Mouse (Mus musculus): ENCODE results near the gene D030056L22Rik. TPM values are rescaled to one million over a fixed set of nuclear protein-coding genes. Genes with fewer than 3 reads are reported as not detected.

D030056L22Rik gene
- 30.4 and 30.5 TPM in 2 replicates for polyA plus RNA-seq (2015; fragmentation: Nextera tagmentation; extraction: Ambion mirVana)

DNA sequence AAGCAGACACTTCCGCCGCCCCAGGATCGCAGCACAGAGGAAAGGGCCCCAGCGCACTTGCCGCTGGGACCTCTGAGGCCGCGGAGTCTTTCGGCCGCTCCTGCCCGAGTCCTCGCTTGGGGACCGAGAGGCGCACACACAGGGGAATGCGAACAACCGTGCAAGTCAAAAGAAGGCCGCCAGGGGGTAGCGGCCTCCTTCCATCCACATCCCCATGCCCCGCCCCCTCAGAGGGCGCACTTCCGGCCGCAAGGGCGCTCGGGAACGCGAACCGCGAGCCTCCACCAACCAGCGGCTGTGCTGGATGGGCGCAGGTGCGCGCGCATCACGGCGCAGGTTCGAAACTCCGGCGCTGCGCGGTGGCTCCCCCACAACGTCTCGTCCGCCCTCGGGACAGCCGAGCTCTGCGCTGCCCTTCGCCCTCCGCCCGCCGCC lies at the start of gene D030056L22Rik:
TSS of gene D030056L22Rik (plus strand) at position 328 of the 435 bp plus-strand sequence.
- Histone ChIP-seq H3K4me2 (replicated peaks; ENCODE audit: low read depth, low read length) (peak within 1 kb of the TSS; percentile 78), H3K4me1 (ENCODE audit: insufficient read depth, low read length) (peaks cover 21% of the 10 kb centered on the region), H3K27me3 (ENCODE audit: insufficient read depth, low read length) (no peaks in the 10 kb centered on the region), H3K27ac (ENCODE audit: low read length) (peak within 1 kb of the TSS; percentile 98), H3K9me3 (ENCODE audit: low read length) (no peaks in the 10 kb centered on the region), H3K36me3 (ENCODE audit: insufficient read depth, low read length) (no peaks in the 10 kb centered on the region), H3K4me3 (ENCODE audit: low read length) (peak within 1 kb of the TSS; percentile 72), H3K9ac (replicated peaks; ENCODE audit: low read length) (peak within 1 kb of the TSS; percentile 86)
- WGBS = under 1% methylated on average over 47 of the region's 49 CpGs
- ATAC-seq (ENCODE audit: low FRiP score, low TSS enrichment) = peak; percentile 97

- Histone ChIP-seq H3K27ac (ENCODE audit: low read length) (no peak overlapping the region), H3K4me1 (ENCODE audit: insufficient read depth, low read length) (no peaks in the 10 kb centered on the region), H3K4me3 (ENCODE audit: low read length) (no peak overlapping the region), H3K4me2 (replicated peaks; ENCODE audit: low read depth, low read length) (no peak overlapping the region), H3K27me3 (ENCODE audit: insufficient read depth, low read length) (no peaks in the 10 kb centered on the region), H3K9me3 (ENCODE audit: low read length) (no peaks in the 10 kb centered on the region), H3K36me3 (ENCODE audit: insufficient read depth, low read length) (no peaks in the 10 kb centered on the region), H3K9ac (replicated peaks; ENCODE audit: low read length) (no peak overlapping the region)
- WGBS = 59% methylated on average over 2 of the region's 2 CpGs
- no peak for ATAC-seq (ENCODE audit: low FRiP score, low TSS enrichment)
Observed at GRCm38 (mm10) chr19:18663904-18664303, 49.1 kb upstream of the D030056L22Rik start.

GRCm38 (mm10) chr19:18666966-18667365 lies 46.0 kb upstream of the D030056L22Rik start:
- no peak for ATAC-seq (ENCODE audit: low FRiP score, low TSS enrichment)
- H3K9ac ChIP-seq (replicated peaks; ENCODE audit: low read length) = no peak overlapping the region

GRCm38 (mm10) chr19:18669551-18669950 lies 43.4 kb upstream of the D030056L22Rik start:
- no peak overlapping the region for H3K9ac ChIP-seq (replicated peaks; ENCODE audit: low read length)
- H3K27me3 ChIP-seq (ENCODE audit: insufficient read depth, low read length) = no peaks in the 10 kb centered on the region
- no peaks in the 10 kb centered on the region for H3K9me3 ChIP-seq (ENCODE audit: low read length)
- H3K27ac ChIP-seq (ENCODE audit: low read length) = no peak overlapping the region
- WGBS = 96% methylated on average over 7 of the region's 7 CpGs
- H3K4me1 ChIP-seq (ENCODE audit: insufficient read depth, low read length) = peaks cover 27% of the 10 kb centered on the region
- no peak for ATAC-seq (ENCODE audit: low FRiP score, low TSS enrichment)
- H3K36me3 ChIP-seq (ENCODE audit: insufficient read depth, low read length) = no peaks in the 10 kb centered on the region
- no peak overlapping the region for H3K4me3 ChIP-seq (ENCODE audit: low read length)
- no peak overlapping the region for H3K4me2 ChIP-seq (replicated peaks; ENCODE audit: low read depth, low read length)

More at GRCm38 (mm10) chr19:18666966-18667365, 46.0 kb upstream of the D030056L22Rik start:
- H3K4me1 ChIP-seq (ENCODE audit: insufficient read depth, low read length) = peaks cover 11% of the 10 kb centered on the region
- H3K4me2 ChIP-seq (replicated peaks; ENCODE audit: low read depth, low read length) = no peak overlapping the region
- H3K27me3 ChIP-seq (ENCODE audit: insufficient read depth, low read length) = no peaks in the 10 kb centered on the region
- H3K27ac ChIP-seq (ENCODE audit: low read length) = no peak overlapping the region
- no peaks in the 10 kb centered on the region for H3K9me3 ChIP-seq (ENCODE audit: low read length)
- no peaks in the 10 kb centered on the region for H3K36me3 ChIP-seq (ENCODE audit: insufficient read depth, low read length)
- no peak overlapping the region for H3K4me3 ChIP-seq (ENCODE audit: low read length)
- 95% methylated on average over 7 of the region's 7 CpGs for WGBS

- Histone ChIP-seq H3K4me1 (ENCODE audit: insufficient read depth, low read length) (peaks cover 27% of the 10 kb centered on the region), H3K9ac (replicated peaks; ENCODE audit: low read length) (peak within 1 kb of the TSS; percentile 92), H3K27ac (ENCODE audit: low read length) (peak within 1 kb of the TSS; percentile 88), H3K4me3 (ENCODE audit: low read length) (peak within 1 kb of the TSS; percentile 91), H3K9me3 (ENCODE audit: low read length) (no peaks in the 10 kb centered on the region), H3K4me2 (replicated peaks; ENCODE audit: low read depth, low read length) (peak within 1 kb of the TSS; percentile 86), H3K27me3 (ENCODE audit: insufficient read depth, low read length) (no peaks in the 10 kb centered on the region), H3K36me3 (ENCODE audit: insufficient read depth, low read length) (no peaks in the 10 kb centered on the region)
- WGBS = 0% methylated on average over 40 of the region's 58 CpGs
- peak; percentile 98 for ATAC-seq (ENCODE audit: low FRiP score, low TSS enrichment)
Observed at GRCm38 (mm10) chr19:18670608-18671007, 42.4 kb upstream of the D030056L22Rik start, which contains the start of gene Carnmt1. TSS of gene Carnmt1 (plus strand) at chr19:18670764.

DNA sequence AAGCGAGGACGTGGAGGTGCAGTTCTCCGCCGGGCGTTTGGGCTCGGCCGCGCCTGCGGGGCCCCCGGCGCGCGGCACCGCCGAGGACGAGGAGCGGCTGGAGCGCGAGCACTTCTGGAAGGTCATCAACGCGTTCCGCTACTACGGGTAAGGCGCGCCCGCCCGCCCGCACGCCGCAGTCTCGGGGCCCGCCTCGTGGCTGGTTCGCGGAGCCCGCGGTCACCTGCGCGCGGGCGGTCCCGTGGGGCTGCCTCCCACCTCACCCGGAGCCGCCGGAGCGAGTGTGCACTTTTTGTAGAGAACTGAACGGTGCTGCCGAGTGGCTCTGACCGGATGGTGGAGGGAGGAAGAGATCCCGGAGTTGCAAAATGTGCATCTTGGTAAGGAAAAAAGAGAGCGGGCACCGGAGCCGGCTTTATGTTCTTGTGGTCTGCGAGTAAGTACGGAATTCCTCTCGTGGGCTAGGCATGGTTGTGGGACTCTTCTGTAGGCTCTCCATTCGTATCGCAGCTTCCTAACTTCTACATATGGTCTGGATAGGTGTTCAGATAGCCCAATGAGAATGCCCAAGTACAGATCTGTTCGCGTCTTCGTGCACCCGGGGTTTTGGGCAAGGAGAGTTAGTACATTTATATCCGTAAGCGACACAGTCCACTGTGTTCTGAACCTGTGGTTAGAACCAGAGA lies 41.8 kb upstream of the D030056L22Rik start:
- Histone ChIP-seq H3K27ac (ENCODE audit: low read length) (peak overlapping the region; percentile 88), H3K4me2 (replicated peaks; ENCODE audit: low read depth, low read length) (peak overlapping the region; percentile 86), H3K36me3 (ENCODE audit: insufficient read depth, low read length) (no peaks in the 10 kb centered on the region), H3K9ac (replicated peaks; ENCODE audit: low read length) (peak overlapping the region; percentile 92), H3K4me3 (ENCODE audit: low read length) (peak overlapping the region; percentile 91), H3K27me3 (ENCODE audit: insufficient read depth, low read length) (no peaks in the 10 kb centered on the region), H3K4me1 (ENCODE audit: insufficient read depth, low read length) (peaks cover 29% of the 10 kb centered on the region), H3K9me3 (ENCODE audit: low read length) (no peaks in the 10 kb centered on the region)
- under 1% methylated on average over 59 of the region's 64 CpGs for WGBS
- ATAC-seq (ENCODE audit: low FRiP score, low TSS enrichment) = peak; percentile 77

DNA sequence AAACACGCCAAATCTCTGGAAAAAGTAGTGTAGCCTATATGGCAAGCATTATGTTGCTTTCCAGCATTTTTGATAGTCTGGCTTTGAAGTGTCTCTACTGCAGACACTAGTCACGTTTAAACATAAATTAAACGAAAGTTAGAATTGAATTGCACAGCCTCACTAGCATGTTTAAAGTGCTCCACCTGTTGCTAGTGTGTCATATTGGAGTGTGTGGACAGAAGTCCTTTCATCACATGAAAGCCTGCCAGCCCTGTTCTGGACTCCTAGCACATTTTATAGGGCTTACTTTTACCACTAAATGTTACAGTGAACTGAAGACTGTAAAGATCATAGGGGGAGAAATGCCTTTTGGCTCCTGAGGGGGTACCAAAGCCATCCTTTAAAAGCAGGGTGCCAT lies 40.5 kb upstream of the D030056L22Rik start:
- no peak overlapping the region for H3K27ac ChIP-seq (ENCODE audit: low read length)
- 48% methylated on average over 3 of the region's 3 CpGs for WGBS
- H3K27me3 ChIP-seq (ENCODE audit: insufficient read depth, low read length) = no peaks in the 10 kb centered on the region
- H3K4me2 ChIP-seq (replicated peaks; ENCODE audit: low read depth, low read length) = peak overlapping the region; percentile 86
- peak overlapping the region; percentile 91 for H3K4me3 ChIP-seq (ENCODE audit: low read length)
- H3K9ac ChIP-seq (replicated peaks; ENCODE audit: low read length) = 0 out of 2 replicates have a peak overlapping the region, but pooled peaks have one; percentile 27
- no peaks in the 10 kb centered on the region for H3K36me3 ChIP-seq (ENCODE audit: insufficient read depth, low read length)
- peaks cover 31% of the 10 kb centered on the region for H3K4me1 ChIP-seq (ENCODE audit: insufficient read depth, low read length)
- H3K9me3 ChIP-seq (ENCODE audit: low read length) = no peaks in the 10 kb centered on the region
- no peak for ATAC-seq (ENCODE audit: low FRiP score, low TSS enrichment)

DNA sequence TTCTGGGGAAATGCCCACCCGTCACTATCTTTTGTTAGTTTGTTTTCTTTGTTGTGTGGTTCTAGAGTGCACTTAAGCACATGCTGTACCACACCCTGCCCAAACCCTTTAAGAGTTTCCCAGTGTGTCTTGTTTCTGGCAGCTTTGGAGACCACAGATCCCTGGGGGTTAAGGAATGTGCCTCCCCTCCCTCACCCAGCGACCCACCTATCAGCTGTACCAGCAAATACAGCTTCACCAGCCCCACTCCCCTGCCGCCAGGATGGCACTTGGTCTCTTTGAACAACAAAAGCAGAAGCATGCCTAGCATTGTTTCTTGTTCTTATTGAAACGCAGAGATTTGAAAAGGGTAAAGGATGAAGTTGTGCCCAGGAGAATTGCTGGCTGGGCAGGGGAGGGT lies 39.9 kb upstream of the D030056L22Rik start:
- Histone ChIP-seq H3K27ac (ENCODE audit: low read length) (no peak overlapping the region), H3K4me3 (ENCODE audit: low read length) (no peak overlapping the region), H3K9me3 (ENCODE audit: low read length) (no peaks in the 10 kb centered on the region), H3K27me3 (ENCODE audit: insufficient read depth, low read length) (no peaks in the 10 kb centered on the region), H3K9ac (replicated peaks; ENCODE audit: low read length) (0 out of 2 replicates have a peak overlapping the region, but pooled peaks have one; percentile 27), H3K4me2 (replicated peaks; ENCODE audit: low read depth, low read length) (peak overlapping the region; percentile 86), H3K4me1 (ENCODE audit: insufficient read depth, low read length) (peaks cover 31% of the 10 kb centered on the region), H3K36me3 (ENCODE audit: insufficient read depth, low read length) (no peaks in the 10 kb centered on the region)
- WGBS = 40% methylated on average over 4 of the region's 4 CpGs
- ATAC-seq (ENCODE audit: low FRiP score, low TSS enrichment) = no peak

GRCm38 (mm10) chr19:18682142-18682541 lies 30.9 kb upstream of the D030056L22Rik start:
- H3K4me1 ChIP-seq (ENCODE audit: insufficient read depth, low read length) = no peaks in the 10 kb centered on the region
- no peak overlapping the region for H3K27ac ChIP-seq (ENCODE audit: low read length)
- peaks cover 17% of the 10 kb centered on the region for H3K36me3 ChIP-seq (ENCODE audit: insufficient read depth, low read length)
- H3K4me2 ChIP-seq (replicated peaks; ENCODE audit: low read depth, low read length) = no peak overlapping the region
- no peak overlapping the region for H3K9ac ChIP-seq (replicated peaks; ENCODE audit: low read length)
- no peak for ATAC-seq (ENCODE audit: low FRiP score, low TSS enrichment)
- H3K4me3 ChIP-seq (ENCODE audit: low read length) = no peak overlapping the region
- H3K9me3 ChIP-seq (ENCODE audit: low read length) = no peaks in the 10 kb centered on the region
- no peaks in the 10 kb centered on the region for H3K27me3 ChIP-seq (ENCODE audit: insufficient read depth, low read length)
- 73% methylated on average over 4 of the region's 4 CpGs for WGBS

- no peak overlapping the region for H3K4me3 ChIP-seq (ENCODE audit: low read length)
- H3K9ac ChIP-seq (replicated peaks; ENCODE audit: low read length) = no peak overlapping the region
- peak; percentile 49; the same call in 1 of the 2 replicates for ATAC-seq (ENCODE audit: low FRiP score, low TSS enrichment)
- WGBS = 78% methylated on average over 3 of the region's 3 CpGs
- no peak overlapping the region for H3K27ac ChIP-seq (ENCODE audit: low read length)
- H3K4me1 ChIP-seq (ENCODE audit: insufficient read depth, low read length) = no peaks in the 10 kb centered on the region
- peaks cover 9% of the 10 kb centered on the region; the same call in 1 of the 2 replicates for H3K36me3 ChIP-seq (ENCODE audit: insufficient read depth, low read length)
- no peaks in the 10 kb centered on the region for H3K9me3 ChIP-seq (ENCODE audit: low read length)
- H3K4me2 ChIP-seq (replicated peaks; ENCODE audit: low read depth, low read length) = no peak overlapping the region
- no peaks in the 10 kb centered on the region for H3K27me3 ChIP-seq (ENCODE audit: insufficient read depth, low read length)
Observed at GRCm38 (mm10) chr19:18687556-18687955, 25.4 kb upstream of the D030056L22Rik start.

All from kidney, embryonic 16.5 days (tissue).